Mouse (Mus musculus) limb, embryonic 14.5 days (tissue): ENCODE measurements around the gene Capn11. TPM values are rescaled to one million over a fixed set of nuclear protein-coding genes. Genes with fewer than 3 reads are reported as not detected.

ENCODE experiments used
- ATAC-seq: fragments of 200-750 bp; cut with Nextera tagmentation; 2 replicates; pipeline ENCODE4 v1.8.0; 2017; ENCODE audit warnings: low read depth, moderate number of reproducible peaks, moderate TSS enrichment; ENCODE audit not compliant: low FRiP score
- DNase-seq: peaks from one replicate; pipeline ENCODE4 v3.0.0-alpha.2; 2015; ENCODE audit warnings: low spot score
- H3K27ac ChIP-seq: fragments of 300-500 bp; sonication (generic); replicated peaks from 2 replicates; pipeline ENCODE4 v1.5.1; 2014; ENCODE audit warnings: low read depth, mild to moderate bottlenecking, low read length, moderate library complexity, mixed read lengths
- H3K27me3 ChIP-seq: fragments of 300-500 bp; sonication (generic); 2 replicates; pipeline ENCODE4 v1.6.1; 2014; ENCODE audit warnings: low read length, mixed read lengths; ENCODE audit not compliant: control insufficient read depth, insufficient read depth
- H3K36me3 ChIP-seq: fragments of 300-500 bp; sonication (generic); 2 replicates; pipeline ENCODE4 v1.6.1; 2014; ENCODE audit warnings: mild to moderate bottlenecking, low read length, moderate library complexity, mixed read lengths; ENCODE audit not compliant: control insufficient read depth, insufficient read depth
- H3K4me1 ChIP-seq: fragments of 300-500 bp; sonication (generic); 2 replicates; pipeline ENCODE4 v1.6.1; 2014; ENCODE audit warnings: antibody characterized with exemption, low read length, mixed read lengths; ENCODE audit not compliant: control insufficient read depth, insufficient read depth
- H3K4me2 ChIP-seq: fragments of 300-500 bp; sonication (generic); replicated peaks from 2 replicates; pipeline ENCODE4 v1.6.1; 2014; ENCODE audit warnings: low read depth, mild to moderate bottlenecking, low read length, moderate library complexity; ENCODE audit not compliant: severe bottlenecking
- H3K4me3 ChIP-seq: fragments of 300-500 bp; sonication (generic); replicated peaks from 2 replicates; pipeline ENCODE4 v1.5.1; 2014; ENCODE audit warnings: low read length
- H3K9ac ChIP-seq: fragments of 300-500 bp; sonication (generic); 2 replicates; pipeline ENCODE4 v1.6.1; 2014; ENCODE audit warnings: mild to moderate bottlenecking, low read depth, low read length, moderate library complexity; ENCODE audit not compliant: severe bottlenecking
- H3K9me3 ChIP-seq: fragments of 300-500 bp; sonication (generic); 2 replicates; pipeline ENCODE4 v1.6.1; 2016; ENCODE audit warnings: low read length; ENCODE audit not compliant: control insufficient read depth
- POLR2A ChIP-seq: fragments of 200-500 bp; IDR thresholded peaks from 2 replicates; pipeline ENCODE4 v1.8.0; 2012; ENCODE audit warnings: inconsistent platforms, mild to moderate bottlenecking, moderate library complexity, borderline replicate concordance; ENCODE audit not compliant: insufficient read depth, insufficient read length; ENCODE audit errors: extremely low read depth
- WGBS: fragments of 180-500 bp; shearing (Covaris S2); extraction: QIAGEN DNeasy Blood & Tissue Kit; methylation state at CpG from one replicate; pipeline ENCODE4 v1.1.7; 2014; 5-methylcytosine and 5-hydroxymethylcytosine counted together
- polyA plus RNA-seq, 2 experiments: library from polyadenylated mRNA; depleted of rRNA in 1 of 2; stranded (reverse) in 1 of 2; unstranded in 1 of 2; fragments of >200 nt; fragmentation: Nextera tagmentation in 1 of 2; extraction: Ambion mirVana in 1 of 2; gene quantifications; 2 replicates each; pipeline versions ENCODE4 v1.2.1 to v1.2.3; 2012 to 2014

Gene Capn11
- polyA plus RNA-seq, 2 experiments = 0.03 TPM; not detected in 1

- DNase-seq = no peak
- WGBS = 45% methylated on average over 5 of the region's 5 CpGs
- Histone ChIP-seq H3K9me3 (0 out of 2 replicates have a peak, but pooled peaks cover 3% of the 10 kb centered on the region), H3K36me3 (no peaks in the 10 kb centered on the region), H3K9ac (no peak overlapping the region), H3K4me1 (no peaks in the 10 kb centered on the region), H3K27ac (no peak overlapping the region), H3K27me3 (no peaks in the 10 kb centered on the region), H3K4me2 (no peak overlapping the region), H3K4me3 (no peak overlapping the region)
- no peak for TF ChIP-seq POLR2A
- ATAC-seq = no peak
Observed at GRCm38 (mm10) chr17:45610144-45610866, 48.8 kb downstream of the Capn11 start.

- Histone ChIP-seq H3K4me1 (no peaks in the 10 kb centered on the region), H3K36me3 (no peaks in the 10 kb centered on the region), H3K4me2 (no peak overlapping the region), H3K9me3 (0 out of 2 replicates have a peak, but pooled peaks cover 3% of the 10 kb centered on the region), H3K4me3 (no peak overlapping the region), H3K27me3 (no peaks in the 10 kb centered on the region), H3K27ac (no peak overlapping the region), H3K9ac (no peak overlapping the region)
- ATAC-seq = no peak
- WGBS = 90% methylated on average over 4 of the region's 4 CpGs
- DNase-seq = no peak
- no peak for TF ChIP-seq POLR2A
Observed at GRCm38 (mm10) chr17:45608396-45608795, 50.7 kb downstream of the Capn11 start.

GRCm38 (mm10) chr17:45606992-45607879, 51.9 kb downstream of the Capn11 start:
- H3K9ac ChIP-seq = no peak overlapping the region
- H3K27ac ChIP-seq = no peak overlapping the region
- ATAC-seq (no peak), DNase-seq (no peak)
- no peak overlapping the region for H3K4me3 ChIP-seq
- H3K4me1 ChIP-seq = no peaks in the 10 kb centered on the region
- no peak for TF ChIP-seq POLR2A
- WGBS = 72% methylated on average over 15 of the region's 15 CpGs
- no peaks in the 10 kb centered on the region for H3K27me3 ChIP-seq
- H3K4me2 ChIP-seq = no peak overlapping the region
- no peaks in the 10 kb centered on the region for H3K36me3 ChIP-seq
- H3K9me3 ChIP-seq = 0 out of 2 replicates have a peak, but pooled peaks cover 3% of the 10 kb centered on the region

GRCm38 (mm10) chr17:45602984-45603383, 56.1 kb downstream of the Capn11 start:
- Histone ChIP-seq H3K27ac (no peak overlapping the region), H3K4me3 (no peak overlapping the region), H3K36me3 (no peaks in the 10 kb centered on the region), H3K9me3 (0 out of 2 replicates have a peak, but pooled peaks cover 3% of the 10 kb centered on the region), H3K4me2 (no peak overlapping the region), H3K4me1 (no peaks in the 10 kb centered on the region), H3K27me3 (0 out of 2 replicates have a peak, but pooled peaks cover 18% of the 10 kb centered on the region), H3K9ac (no peak overlapping the region)
- DNase-seq (no peak), ATAC-seq (no peak)
- TF ChIP-seq POLR2A = no peak
- 78% methylated on average over 3 of the region's 3 CpGs for WGBS

GRCm38 (mm10) chr17:45601877-45602304, 57.2 kb downstream of the Capn11 start, which contains the start of gene Mymx:
Mymx (minus strand) TSS chr17:45602102.
- Histone ChIP-seq H3K4me1 (peaks cover 4% of the 10 kb centered on the region), H3K4me3 (0 out of 2 replicates have a peak within 1 kb of the TSS, but pooled peaks have one; percentile 4), H3K27me3 (0 out of 2 replicates have a peak, but pooled peaks cover 18% of the 10 kb centered on the region), H3K27ac (no peak within 1 kb of the TSS; the same call in 1 of the 2 replicates), H3K4me2 (no peak within 1 kb of the TSS), H3K9ac (0 out of 2 replicates have a peak within 1 kb of the TSS, but pooled peaks have one; percentile 25), H3K36me3 (no peaks in the 10 kb centered on the region), H3K9me3 (no peaks in the 10 kb centered on the region)
- ATAC-seq (peak; percentile 57), DNase-seq (no peak)
- 26% methylated on average over 6 of the region's 6 CpGs for WGBS
- no peak for TF ChIP-seq POLR2A
